In the genomic region with DNA sequence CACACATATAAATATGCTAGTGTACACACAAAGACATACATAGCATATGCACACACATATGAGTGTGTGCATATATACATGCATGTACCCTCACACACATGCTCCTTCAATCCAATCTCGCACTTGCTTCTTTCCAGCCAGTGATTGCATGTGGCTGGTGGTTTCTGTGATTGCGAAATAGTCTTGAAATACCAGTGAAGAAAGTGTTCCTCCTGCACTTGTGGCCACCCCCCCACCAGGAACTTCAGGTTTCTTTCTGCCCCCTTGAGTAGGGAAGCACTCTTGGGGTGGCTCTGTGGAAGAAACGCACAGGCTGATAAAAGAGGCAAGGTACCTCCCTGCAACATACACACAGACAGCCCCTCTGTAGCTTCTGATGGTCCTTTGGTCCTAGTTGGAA, we compare ENCODE assay signal across 12 mouse cellular contexts.
A peak's percentile ranks its signal among the peaks of the same experiment; 100 is the strongest.
DNase-seq lines count a peak whose midpoint lies in the region.
"Had no signal": no experiment of that assay in that cellular context is flagged by ENCODE, and none has a peak within 500 bp of the region (broad histone marks: within the 10 kb centered on the region; RNA-seq: fewer than 3 reads in every experiment).

No protein-coding gene starts in this region.

- intact Hi-C loops in left cerebral cortex, postnatal 4 days (cut with DNase I) = no loop called here

- DNase-seq in adrenal gland, postnatal 10 days = peak; percentile 4
- DNase-seq in adrenal gland, postnatal 25 days = no peak
- peak; percentile 19 to 45 for DNase-seq in spleen, postnatal 36 days (ENCODE audit: low spot score in 2 of 2)
- no peak for DNase-seq in spleen, postnatal 14 days (ENCODE audit: low spot score in 2 of 2)
- peak; percentile 72 for DNase-seq in lung, postnatal 25 days (ENCODE audit: low spot score)
- DNase-seq in left cerebral cortex, postnatal 4 days = no peak
- DNase-seq in cerebellum, adult 9-11 months = no peak
- no peak for DNase-seq in urinary bladder, postnatal 25 days (ENCODE audit: low spot score)
- DNase-seq: B cell, adult 2 months; cerebellum, adult 11 months; forebrain, postnatal 0 days; heart, postnatal 14 days had no signal

Comparison
In these comparisons a context has a peak if more than half of its experiments do, and no peak if none do; other contexts are left out.
1. DNase-seq: peak in adrenal gland, postnatal 10 days (single experiment), spleen, postnatal 36 days (2 of 2) and lung, postnatal 25 days (single experiment); none in adrenal gland, postnatal 25 days (single experiment), spleen, postnatal 14 days (0 of 2), left cerebral cortex, postnatal 4 days (single experiment), cerebellum, adult 9-11 months (single experiment) and urinary bladder, postnatal 25 days (single experiment).